Mouse (Mus musculus): ENCODE results near the gene Wnt9a.

- TF ChIP-seq CTCF (IDR thresholded peaks at IDR 0.05; ENCODE audit: borderline replicate concordance, insufficient read depth, low read length) (no peak), POLR2A (IDR thresholded peaks at IDR 0.05; ENCODE audit: low read depth, low read length) (no peak)
Measured at GRCm38 (mm10) chr11:59369848-59370247, 63.1 kb downstream of the Wnt9a start.
